Comparison of ENCODE assay signal across 1 mouse cellular context in genomic region chr5:33638826-33639225, GRCm38 (mm10).
TF ChIP-seq lines count a peak whose summit lies in the region.

No protein-coding gene starts in this region.

TF ChIP-seq in CH12.LX, 34 proteins besides CTCF, POLR2A, EP300 and RAD21:
- TF ChIP-seq POLR2AphosphoS2 (IDR thresholded peaks at IDR 0.05; ENCODE audit: low read depth, low read length) (peak; percentile 66; the same call in 1 of the 2 replicates), TBP (conservative IDR thresholded peaks at IDR 0.05; ENCODE audit: low read depth, low read length) (no peak), SIN3A (IDR thresholded peaks at IDR 0.05; ENCODE audit: low read length) (no peak)
